Mouse (Mus musculus) MEL (cell line): ENCODE measurements at regions not wholly inside any gene's neighbourhood (a gene's known extent, or its start where the extent isn't known, plus 50 kb on each side); places are given as distances from the start of the nearest gene placed in this dataset.

ENCODE experiments used
- DNase-seq: peaks from one replicate; pipeline ENCODE4 v3.0.0; 2011; ENCODE audit warnings: low read depth, low spot score
- H3K27ac ChIP-seq: 2 replicates; pipeline ENCODE4 v1.5.1; 2012; ENCODE audit warnings: low read depth, mild to moderate bottlenecking, control low read depth, low read length, moderate library complexity; ENCODE audit not compliant: control insufficient read depth
- H3K27me3 ChIP-seq, 2 experiments: fragments of 150-350 bp in 1 of 2; sonication (generic) in 1 of 2; 2 replicates each; pipeline ENCODE4 v1.6.1; 2012; ENCODE audit warnings: low read length in 2 of 2, mild to moderate bottlenecking in 2 of 2, improper control_type of control experiment in 1 of 2, moderate library complexity in 1 of 2; ENCODE audit not compliant: insufficient read depth in 2 of 2, control insufficient read depth in 1 of 2
- H3K36me3 ChIP-seq, 2 experiments: 2 replicates each; pipeline ENCODE4 v1.6.1; 2012 to 2014; ENCODE audit warnings: low read length in 2 of 2, improper control_type of control experiment in 1 of 2, inconsistent platforms in 1 of 2, mild to moderate bottlenecking in 1 of 2; ENCODE audit not compliant: insufficient read depth in 2 of 2, control insufficient read depth in 1 of 2
- H3K4me1 ChIP-seq, 2 experiments: fragments of 150-350 bp in 1 of 2; sonication (generic) in 1 of 2; 2 replicates each; pipeline ENCODE4 v1.6.1; 2012; ENCODE audit warnings: low read length in 2 of 2, improper control_type of control experiment in 1 of 2, mild to moderate bottlenecking in 1 of 2; ENCODE audit not compliant: insufficient read depth in 2 of 2, control insufficient read depth in 1 of 2
- H3K4me3 ChIP-seq, 2 experiments: fragments of 150-350 bp in 1 of 2; sonication (generic) in 1 of 2; 2 replicates each; pipeline ENCODE4 v1.5.1; 2012; ENCODE audit warnings: low read depth in 2 of 2, low read length in 2 of 2, mild to moderate bottlenecking in 2 of 2, moderate library complexity in 2 of 2, control low read depth in 1 of 2, improper control_type of control experiment in 1 of 2; ENCODE audit not compliant: control insufficient read depth in 1 of 2, insufficient read depth in 1 of 2
- H3K79me2 ChIP-seq: 2 replicates; pipeline ENCODE4 v1.6.1; 2012; ENCODE audit warnings: mild to moderate bottlenecking, low read length, moderate library complexity; ENCODE audit not compliant: control insufficient read depth, poor library complexity, insufficient read depth
- H3K9ac ChIP-seq: 2 replicates; pipeline ENCODE4 v1.6.1; 2012; ENCODE audit warnings: low read depth, mild to moderate bottlenecking, control low read depth, low read length, moderate library complexity; ENCODE audit not compliant: control insufficient read depth, poor library complexity, severe bottlenecking
- H3K9me3 ChIP-seq: fragments of 150-350 bp; sonication (generic); replicated peaks from 2 replicates; pipeline ENCODE4 v1.6.1; 2012; ENCODE audit warnings: mild to moderate bottlenecking, low read length, improper control_type of control experiment, moderate library complexity; ENCODE audit not compliant: insufficient read depth
- BHLHE40 ChIP-seq: IDR thresholded peaks from 2 replicates; pipeline ENCODE4 v1.6.1; 2012; ENCODE audit warnings: low read depth, mild to moderate bottlenecking, inconsistent platforms, low read length, improper control_type of control experiment, borderline replicate concordance
- CHD1 ChIP-seq: IDR thresholded peaks from 2 replicates; pipeline ENCODE4 v1.6.1; 2012; ENCODE audit warnings: low read depth, mild to moderate bottlenecking, inconsistent platforms, low read length, improper control_type of control experiment
- CHD2 ChIP-seq: IDR thresholded peaks from 2 replicates; pipeline ENCODE4 v1.6.1; 2011; ENCODE audit warnings: low read length, improper control_type of control experiment
- E2F4 ChIP-seq: IDR thresholded peaks from 2 replicates; pipeline ENCODE4 v1.6.1; 2011; ENCODE audit warnings: low read depth, low read length, improper control_type of control experiment, borderline replicate concordance
- EP300 ChIP-seq, 2 experiments: IDR thresholded peaks; 2 replicates each; pipeline ENCODE4 v1.6.1; 2011; ENCODE audit warnings: improper control_type of control experiment in 2 of 2, low read length in 2 of 2, low read depth in 1 of 2, mild to moderate bottlenecking in 1 of 2
- HCFC1 ChIP-seq: IDR thresholded peaks from 2 replicates; pipeline ENCODE4 v1.6.1; 2012; ENCODE audit warnings: low read depth, mild to moderate bottlenecking, inconsistent platforms, low read length, improper control_type of control experiment, moderate library complexity
- KAT2A ChIP-seq: conservative IDR thresholded peaks from 2 replicates; pipeline ENCODE4 v1.6.1; 2012; ENCODE audit warnings: low read depth, low read length, improper control_type of control experiment, inconsistent platforms
- MAX ChIP-seq: IDR thresholded peaks from 2 replicates; pipeline ENCODE4 v1.6.1; 2011; ENCODE audit warnings: low read length, improper control_type of control experiment
- MEF2A ChIP-seq: IDR thresholded peaks from 2 replicates; pipeline ENCODE4 v1.6.1; 2014; ENCODE audit warnings: low read depth, mild to moderate bottlenecking, inconsistent platforms, low read length, improper control_type of control experiment; ENCODE audit not compliant: poor library complexity, insufficient replicate concordance, severe bottlenecking; ENCODE audit errors: extremely low read depth
- MXI1 ChIP-seq: IDR thresholded peaks from 2 replicates; pipeline ENCODE4 v1.6.1; 2011; ENCODE audit warnings: mild to moderate bottlenecking, low read depth, low read length, improper control_type of control experiment
- MYB ChIP-seq: IDR thresholded peaks from 2 replicates; pipeline ENCODE4 v1.6.1; 2011; ENCODE audit warnings: mild to moderate bottlenecking, low read depth, low read length, improper control_type of control experiment
- POLR2AphosphoS2 ChIP-seq: IDR thresholded peaks from 2 replicates; pipeline ENCODE4 v1.6.1; 2011; ENCODE audit warnings: low read length, improper control_type of control experiment
- POLR2AphosphoS5 ChIP-seq: IDR thresholded peaks from 2 replicates; pipeline ENCODE4 v1.6.1; 2012; ENCODE audit warnings: low read depth, borderline replicate concordance, mild to moderate bottlenecking, inconsistent platforms, low read length, moderate library complexity, mixed read lengths
- RAD21 ChIP-seq: IDR thresholded peaks from 2 replicates; pipeline ENCODE4 v1.6.1; 2011; ENCODE audit warnings: mild to moderate bottlenecking, low read depth, low read length, improper control_type of control experiment
- RCOR1 ChIP-seq: IDR thresholded peaks from 2 replicates; pipeline ENCODE4 v1.6.1; 2012; ENCODE audit warnings: low read depth, mild to moderate bottlenecking, inconsistent platforms, low read length, improper control_type of control experiment
- SIN3A ChIP-seq: IDR thresholded peaks from 2 replicates; pipeline ENCODE4 v1.6.1; 2012; ENCODE audit warnings: low read length, improper control_type of control experiment, inconsistent platforms
- TAL1 ChIP-seq: IDR thresholded peaks from 2 replicates; pipeline ENCODE4 v1.6.1; 2012; ENCODE audit warnings: mild to moderate bottlenecking, inconsistent platforms, low read length, moderate library complexity, mixed read lengths
- TBP ChIP-seq: IDR thresholded peaks from 2 replicates; pipeline ENCODE4 v1.8.0; 2011; ENCODE audit warnings: low read depth, low read length, improper control_type of control experiment
- TCF12 ChIP-seq: IDR thresholded peaks from 2 replicates; pipeline ENCODE4 v1.6.1; 2014; ENCODE audit warnings: low read depth, mild to moderate bottlenecking, inconsistent platforms, low read length, improper control_type of control experiment, moderate library complexity
- UBTF ChIP-seq: IDR thresholded peaks from 2 replicates; pipeline ENCODE4 v1.6.1; 2012; ENCODE audit warnings: low read depth, mild to moderate bottlenecking, inconsistent platforms, low read length, improper control_type of control experiment, moderate library complexity, borderline replicate concordance; ENCODE audit not compliant: insufficient read depth
- USF1 ChIP-seq: IDR thresholded peaks from 2 replicates; pipeline ENCODE4 v1.6.1; 2014; ENCODE audit warnings: low read depth, mild to moderate bottlenecking, inconsistent platforms, low read length, improper control_type of control experiment, moderate library complexity
- USF2 ChIP-seq, 2 experiments: IDR thresholded peaks; 2 replicates each; pipeline ENCODE4 v1.6.1; 2011 to 2012; ENCODE audit warnings: improper control_type of control experiment in 2 of 2, low read length in 2 of 2, borderline replicate concordance in 1 of 2, inconsistent platforms in 1 of 2, low read depth in 1 of 2, mild to moderate bottlenecking in 1 of 2; ENCODE audit not compliant: insufficient read depth in 1 of 2
- ZC3H11A ChIP-seq: IDR thresholded peaks from 2 replicates; pipeline ENCODE4 v1.6.1; 2012; ENCODE audit warnings: low read depth, mild to moderate bottlenecking, inconsistent platforms, low read length, improper control_type of control experiment
- ZKSCAN1 ChIP-seq: IDR thresholded peaks from 2 replicates; pipeline ENCODE4 v1.6.1; 2012; ENCODE audit warnings: low read depth, mild to moderate bottlenecking, inconsistent platforms, low read length, improper control_type of control experiment, moderate library complexity
- ZMIZ1 ChIP-seq: IDR thresholded peaks from 2 replicates; pipeline ENCODE4 v1.6.1; 2012; ENCODE audit warnings: low read depth, mild to moderate bottlenecking, inconsistent platforms, low read length, improper control_type of control experiment, moderate library complexity

DNA sequence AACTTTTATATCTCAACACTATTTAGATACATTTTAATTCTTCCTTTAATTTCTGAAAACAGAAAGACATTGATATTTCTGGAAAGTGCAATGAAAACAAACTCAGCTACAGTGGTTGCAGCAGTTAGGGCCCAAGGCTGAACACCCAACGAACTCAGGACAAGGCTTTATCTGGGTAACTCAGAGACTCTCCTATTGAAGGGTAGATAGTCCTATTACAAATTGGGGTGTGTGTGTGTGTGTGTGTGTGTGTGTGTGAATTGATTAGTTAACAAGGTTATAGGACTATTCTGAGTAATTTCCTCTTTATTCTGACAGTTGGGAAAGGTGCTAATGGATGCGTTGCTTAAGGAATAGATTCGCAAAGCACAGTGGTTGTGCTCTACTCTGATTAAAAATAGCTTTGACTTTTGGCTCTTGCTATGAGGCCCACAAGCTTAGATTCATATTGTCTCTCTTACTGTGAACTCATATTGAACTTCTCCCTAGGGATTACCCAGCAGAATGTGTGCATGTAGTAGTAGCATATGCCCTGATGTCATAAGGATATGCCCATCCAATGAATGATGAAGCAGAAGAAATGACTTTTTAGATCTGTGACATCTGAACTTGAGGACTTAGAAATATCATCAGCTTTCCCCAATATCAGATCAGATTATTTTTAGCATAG, 114.0 kb downstream of the Adcyap1 start:
- H3K4me1 ChIP-seq, result no peaks in the 10 kb centered on the region
- TF ChIP-seq USF2 (IDR thresholded peaks at IDR 0.05; ENCODE audit: borderline replicate concordance in 1 of 2, insufficient read depth in 1 of 2, low read depth in 1 of 2, low read length in 2 of 2) (no peak), MYB (no peak), ZC3H11A (no peak), CHD2 (no peak), SIN3A (no peak), USF1 (no peak), POLR2AphosphoS2 (no peak), MEF2A (no peak), RCOR1 (no peak), TCF12 (no peak), BHLHE40 (no peak), POLR2AphosphoS5 (no peak), E2F4 (no peak), CHD1 (no peak), TBP (no peak), KAT2A (no peak), UBTF (no peak), EP300 (IDR thresholded peaks at IDR 0.05; ENCODE audit: low read depth in 1 of 2, low read length in 2 of 2) (no peak), TAL1 (no peak)
- TF ChIP-seq, all 39 proteins: peak for 0
- DNase-seq, result no peak

DNA sequence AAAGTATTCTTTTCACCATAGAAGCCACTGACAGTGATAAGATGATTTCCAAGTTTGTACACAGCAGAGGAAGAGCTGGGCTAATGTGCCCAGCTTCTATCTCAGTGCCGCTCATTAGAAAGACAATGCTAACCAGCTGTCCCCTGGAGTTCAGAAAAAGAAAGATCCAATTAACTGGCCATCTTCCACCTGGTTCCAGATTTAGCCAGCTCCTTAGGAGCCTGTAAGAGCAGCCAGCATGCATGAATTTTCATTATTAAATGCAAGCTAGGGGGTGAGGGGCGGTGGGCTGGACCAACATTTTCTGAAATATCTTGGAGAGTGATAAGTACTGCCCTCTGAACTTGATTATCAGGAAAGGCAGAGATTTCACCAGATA, 114.5 kb downstream of the Adcyap1 start:
- Histone ChIP-seq H3K27me3 (no peaks in the 10 kb centered on the region), H3K79me2 (no peaks in the 10 kb centered on the region), H3K36me3 (no peaks in the 10 kb centered on the region), H3K4me1 (no peaks in the 10 kb centered on the region), H3K4me3 (no peak overlapping the region), H3K9ac (no peak overlapping the region), H3K9me3 (no peaks in the 10 kb centered on the region), H3K27ac (no peak overlapping the region)
- TF ChIP-seq POLR2AphosphoS2, result no peak
- no peak for TF ChIP-seq MYB
- TF ChIP-seq ZMIZ1, result no peak
- TF ChIP-seq RAD21, result no peak
- no peak for TF ChIP-seq SIN3A
- TF ChIP-seq E2F4, result no peak
- no peak for TF ChIP-seq MXI1
- TF ChIP-seq HCFC1, result no peak
- TF ChIP-seq MAX, result no peak
- TF ChIP-seq ZKSCAN1, result no peak
- no peak for TF ChIP-seq TCF12
- no peak for TF ChIP-seq POLR2AphosphoS5
- no peak for DNase-seq

More for the DNA sequence above, 114.0 kb downstream of the Adcyap1 start:
- Histone ChIP-seq H3K4me3 (no peak overlapping the region), H3K9me3 (no peaks in the 10 kb centered on the region), H3K36me3 (no peaks in the 10 kb centered on the region), H3K9ac (no peak overlapping the region), H3K79me2 (no peaks in the 10 kb centered on the region), H3K27me3 (no peaks in the 10 kb centered on the region), H3K27ac (no peak overlapping the region)
